Mouse (Mus musculus): ENCODE measurements around the gene Ptx3. TPM values are rescaled to one million over a fixed set of nuclear protein-coding genes. Genes with fewer than 3 reads are reported as not detected.
A peak's percentile ranks its signal among the peaks of the same experiment; 100 is the strongest.

Ptx3 gene
- total RNA-seq (2014; rRNA removed) (not detected in 2 replicates), polyA plus RNA-seq (2012; rRNA removed) (not detected in 2 replicates)

DNA sequence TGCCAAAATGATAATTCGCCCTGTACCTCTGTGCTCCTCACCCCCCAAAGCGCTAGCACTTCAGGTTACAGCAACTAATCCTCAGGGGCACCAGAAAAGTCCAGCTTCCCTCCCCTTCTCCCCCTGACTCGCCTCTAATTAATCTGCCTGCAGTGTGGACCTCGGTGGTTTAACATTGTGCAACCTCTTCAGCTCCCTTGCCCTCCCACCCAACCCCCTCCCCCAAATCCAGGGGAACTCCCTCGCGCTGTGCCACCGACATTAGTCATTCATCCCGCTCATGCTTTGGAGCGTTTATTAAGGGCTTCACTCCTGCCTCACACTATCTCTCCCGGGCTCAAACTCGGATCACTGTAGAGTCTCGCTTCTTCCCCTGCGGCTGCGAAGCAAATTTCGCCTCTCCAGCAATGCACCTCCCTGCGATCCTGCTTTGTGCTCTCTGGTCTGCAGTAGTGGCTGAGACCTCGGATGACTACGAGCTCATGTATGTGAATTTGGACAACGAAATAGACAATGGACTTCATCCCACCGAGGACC lies at the start of gene Ptx3:
TSS of gene Ptx3 (plus strand) at position 256 of the 537 bp plus-strand sequence.
- Histone ChIP-seq H3K36me3 (ENCODE audit: control insufficient read depth, insufficient read depth, low read length) (no peaks in the 10 kb centered on the region), H3K4me1 (ENCODE audit: control insufficient read depth, insufficient read depth, low read length) (peaks cover 3% of the 10 kb centered on the region), H3K27ac (replicated peaks; ENCODE audit: insufficient read depth, low read depth, low read length) (no peak within 1 kb of the TSS), H3K79me2 (ENCODE audit: control insufficient read depth, insufficient read depth, low read length) (no peaks in the 10 kb centered on the region), H3K27me3 (ENCODE audit: control insufficient read depth, insufficient read depth, low read length) (peaks cover 9% of the 10 kb centered on the region; the same call in 1 of the 2 replicates), H3K4me3 (ENCODE audit: insufficient read depth, low read depth, low read length) (peak within 1 kb of the TSS; percentile 17; the same call in 1 of the 2 replicates), H3K9ac (ENCODE audit: low read depth, low read length) (no peak within 1 kb of the TSS)
- TF ChIP-seq POLR2A (IDR thresholded peaks at IDR 0.05; ENCODE audit: extremely low read depth, insufficient read depth, low read length) (no peak), CTCF (IDR thresholded peaks at IDR 0.05; ENCODE audit: low read depth, low read length) (no peak)
- DNase-seq (ENCODE audit: extremely low read depth, low read depth, low spot score), result no peak
- WGBS, result 11% methylated on average over 20 of the region's 20 CpGs

- Histone ChIP-seq H3K36me3 (ENCODE audit: control insufficient read depth, insufficient read depth, low read length) (no peaks in the 10 kb centered on the region), H3K79me2 (ENCODE audit: control insufficient read depth, insufficient read depth, low read length) (no peaks in the 10 kb centered on the region), H3K27me3 (ENCODE audit: control insufficient read depth, insufficient read depth, low read length) (no peaks in the 10 kb centered on the region), H3K4me1 (ENCODE audit: control insufficient read depth, insufficient read depth, low read length) (no peaks in the 10 kb centered on the region), H3K9ac (ENCODE audit: low read depth, low read length) (no peak overlapping the region), H3K27ac (replicated peaks; ENCODE audit: insufficient read depth, low read depth, low read length) (no peak overlapping the region), H3K4me3 (ENCODE audit: insufficient read depth, low read depth, low read length) (no peak overlapping the region)
- no peak for DNase-seq (ENCODE audit: extremely low read depth, low read depth, low spot score)
- no peak for TF ChIP-seq CTCF (IDR thresholded peaks at IDR 0.05; ENCODE audit: low read depth, low read length)
- no peak for TF ChIP-seq POLR2A (IDR thresholded peaks at IDR 0.05; ENCODE audit: extremely low read depth, insufficient read depth, low read length)
- WGBS, result 86% methylated on average over 5 of the region's 5 CpGs
Measured at GRCm38 (mm10) chr3:66172907-66173306, 46.8 kb upstream of the Ptx3 start.

DNA sequence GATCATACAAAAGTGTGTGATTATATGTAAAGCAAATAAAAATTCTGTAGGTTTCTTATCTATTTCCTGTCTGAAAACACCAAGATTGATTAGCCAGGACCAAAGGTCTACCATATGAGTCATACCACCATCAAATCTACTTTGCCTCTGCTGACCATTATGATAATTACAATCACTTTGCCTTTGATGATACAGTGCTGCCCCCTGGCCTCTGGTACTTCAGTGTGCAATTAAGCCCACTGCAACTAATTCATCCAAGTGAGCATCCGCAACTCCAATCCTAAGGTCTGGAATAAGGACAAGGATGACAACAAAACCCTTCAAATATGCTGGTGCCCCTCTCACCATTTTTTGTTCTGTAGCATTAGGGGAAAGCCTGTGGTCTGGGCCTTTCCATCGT lies 40.1 kb upstream of the Ptx3 start:
- Histone ChIP-seq H3K9ac (ENCODE audit: low read depth, low read length) (no peak overlapping the region), H3K4me3 (ENCODE audit: insufficient read depth, low read depth, low read length) (no peak overlapping the region), H3K79me2 (ENCODE audit: control insufficient read depth, insufficient read depth, low read length) (no peaks in the 10 kb centered on the region), H3K27ac (replicated peaks; ENCODE audit: insufficient read depth, low read depth, low read length) (no peak overlapping the region), H3K27me3 (ENCODE audit: control insufficient read depth, insufficient read depth, low read length) (no peaks in the 10 kb centered on the region), H3K36me3 (ENCODE audit: control insufficient read depth, insufficient read depth, low read length) (no peaks in the 10 kb centered on the region), H3K4me1 (ENCODE audit: control insufficient read depth, insufficient read depth, low read length) (no peaks in the 10 kb centered on the region)
- WGBS, result 75% methylated on average over 2 of the region's 2 CpGs
- DNase-seq (ENCODE audit: extremely low read depth, low read depth, low spot score), result no peak
- TF ChIP-seq POLR2A (IDR thresholded peaks at IDR 0.05; ENCODE audit: extremely low read depth, insufficient read depth, low read length) (no peak), CTCF (IDR thresholded peaks at IDR 0.05; ENCODE audit: low read depth, low read length) (no peak)

DNA sequence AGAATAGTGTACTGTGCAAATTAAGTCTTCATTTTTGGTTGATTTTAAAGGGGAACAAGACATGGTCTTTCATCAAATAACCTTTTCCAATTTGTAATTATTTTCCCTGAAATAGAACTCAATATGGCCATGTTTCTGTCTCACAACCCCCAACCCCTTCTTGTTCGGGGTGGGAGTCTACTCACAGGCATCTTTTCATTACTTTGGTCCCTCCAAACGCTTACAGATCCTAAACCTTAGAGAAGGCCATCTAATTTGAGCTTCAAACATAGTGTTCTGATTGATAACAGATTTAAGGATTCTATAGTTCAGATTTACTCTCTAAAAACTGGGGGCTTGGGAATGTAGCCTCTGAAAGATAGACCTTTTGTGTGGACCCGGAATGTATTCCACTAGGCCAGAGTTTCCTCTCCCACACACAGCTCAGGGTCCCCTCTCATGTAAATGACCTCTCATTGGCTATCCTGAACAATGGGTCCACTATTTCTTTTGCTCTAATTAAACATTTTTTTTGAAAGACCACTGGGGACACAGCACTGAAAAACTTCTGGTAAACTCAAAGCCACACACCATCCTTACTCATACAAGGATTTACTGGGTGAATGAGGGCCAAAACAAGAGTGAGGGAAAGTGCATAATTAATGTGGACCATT lies 25.7 kb upstream of the Ptx3 start:
- H3K27me3 ChIP-seq (ENCODE audit: control insufficient read depth, insufficient read depth, low read length), result no peaks in the 10 kb centered on the region
- no peaks in the 10 kb centered on the region for H3K4me1 ChIP-seq (ENCODE audit: control insufficient read depth, insufficient read depth, low read length)
- WGBS, result 82% methylated on average over 3 of the region's 3 CpGs
- no peak for DNase-seq (ENCODE audit: extremely low read depth, low read depth, low spot score)
- no peaks in the 10 kb centered on the region for H3K36me3 ChIP-seq (ENCODE audit: control insufficient read depth, insufficient read depth, low read length)
- no peak overlapping the region for H3K27ac ChIP-seq (replicated peaks; ENCODE audit: insufficient read depth, low read depth, low read length)
- no peak for TF ChIP-seq POLR2A (IDR thresholded peaks at IDR 0.05; ENCODE audit: extremely low read depth, insufficient read depth, low read length)
- H3K4me3 ChIP-seq (ENCODE audit: insufficient read depth, low read depth, low read length), result no peak overlapping the region
- H3K79me2 ChIP-seq (ENCODE audit: control insufficient read depth, insufficient read depth, low read length), result no peaks in the 10 kb centered on the region
- H3K9ac ChIP-seq (ENCODE audit: low read depth, low read length), result no peak overlapping the region

DNA sequence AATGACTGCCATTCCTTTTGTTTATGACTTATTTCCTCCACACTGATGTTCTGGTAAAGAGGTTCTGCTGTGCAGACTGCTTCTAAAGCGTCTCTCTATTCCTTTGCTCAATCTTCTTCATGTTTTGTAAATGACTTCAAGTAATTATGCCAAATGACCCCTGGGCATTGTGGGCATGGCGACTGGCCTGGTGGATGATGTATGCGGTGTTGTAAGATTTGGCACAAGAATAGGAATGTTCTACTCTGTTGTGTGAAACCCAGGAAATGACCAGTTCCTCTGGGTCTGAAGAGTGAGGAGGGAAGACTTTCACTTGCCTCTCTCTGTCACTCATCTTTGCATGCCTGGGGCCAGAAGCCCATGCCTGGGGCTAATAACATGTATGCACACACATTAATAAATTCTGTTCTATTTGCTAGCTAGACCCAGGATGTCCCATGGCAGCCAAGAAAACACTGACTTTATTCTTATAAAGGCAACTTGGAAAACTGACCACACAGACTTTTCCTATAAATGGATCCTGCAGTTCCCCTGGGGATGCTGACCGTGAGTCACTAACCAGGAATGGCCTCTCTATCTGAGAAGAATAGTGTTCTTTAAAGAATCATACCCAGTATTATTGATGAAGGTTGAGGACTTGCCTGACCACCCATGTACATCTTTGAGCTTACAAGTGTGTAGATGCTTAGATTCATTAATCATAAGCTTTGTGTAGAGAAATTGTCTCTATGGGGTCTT lies 10.7 kb upstream of the Ptx3 start:
- H3K79me2 ChIP-seq (ENCODE audit: control insufficient read depth, insufficient read depth, low read length), result no peaks in the 10 kb centered on the region
- H3K27me3 ChIP-seq (ENCODE audit: control insufficient read depth, insufficient read depth, low read length), result no peaks in the 10 kb centered on the region
- TF ChIP-seq CTCF (IDR thresholded peaks at IDR 0.05; ENCODE audit: low read depth, low read length) (no peak), POLR2A (IDR thresholded peaks at IDR 0.05; ENCODE audit: extremely low read depth, insufficient read depth, low read length) (no peak)
- 82% methylated on average over 4 of the region's 4 CpGs for WGBS
- H3K4me1 ChIP-seq (ENCODE audit: control insufficient read depth, insufficient read depth, low read length), result no peaks in the 10 kb centered on the region
- no peak for DNase-seq (ENCODE audit: extremely low read depth, low read depth, low spot score)
- H3K27ac ChIP-seq (replicated peaks; ENCODE audit: insufficient read depth, low read depth, low read length), result no peak overlapping the region
- H3K36me3 ChIP-seq (ENCODE audit: control insufficient read depth, insufficient read depth, low read length), result no peaks in the 10 kb centered on the region
- H3K9ac ChIP-seq (ENCODE audit: low read depth, low read length), result no peak overlapping the region
- H3K4me3 ChIP-seq (ENCODE audit: insufficient read depth, low read depth, low read length), result no peak overlapping the region
